Mouse (Mus musculus): Measurements from ENCODE around the gene Fntb.

The Fntb gene

GRCm38 (mm10) chr12:76886826-76887225 lies 121.4 kb downstream of the Fntb start:
- DNase-seq (ENCODE audit: low spot score in 2 of 2) = no peak

DNA sequence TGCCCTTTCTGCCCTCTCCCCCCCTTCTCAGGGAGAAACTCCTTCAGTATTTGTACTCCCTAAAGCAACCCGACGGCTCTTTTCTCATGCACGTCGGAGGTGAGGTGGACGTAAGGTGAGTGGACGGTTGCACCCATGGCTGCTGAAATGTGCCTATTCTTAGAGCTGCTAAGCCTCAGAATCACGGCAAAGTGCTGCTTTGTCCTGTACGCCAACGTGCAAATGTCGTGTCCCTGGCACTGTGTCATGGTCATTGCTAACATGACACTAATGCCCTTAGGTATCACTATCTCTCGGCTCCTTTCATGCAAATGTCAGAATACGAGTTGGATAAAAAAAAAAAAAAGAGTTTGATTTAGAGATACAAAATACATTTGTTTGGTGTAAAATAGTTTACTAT lies 122.6 kb downstream of the Fntb start:
- no peak for DNase-seq (ENCODE audit: low spot score in 2 of 2)

DNA sequence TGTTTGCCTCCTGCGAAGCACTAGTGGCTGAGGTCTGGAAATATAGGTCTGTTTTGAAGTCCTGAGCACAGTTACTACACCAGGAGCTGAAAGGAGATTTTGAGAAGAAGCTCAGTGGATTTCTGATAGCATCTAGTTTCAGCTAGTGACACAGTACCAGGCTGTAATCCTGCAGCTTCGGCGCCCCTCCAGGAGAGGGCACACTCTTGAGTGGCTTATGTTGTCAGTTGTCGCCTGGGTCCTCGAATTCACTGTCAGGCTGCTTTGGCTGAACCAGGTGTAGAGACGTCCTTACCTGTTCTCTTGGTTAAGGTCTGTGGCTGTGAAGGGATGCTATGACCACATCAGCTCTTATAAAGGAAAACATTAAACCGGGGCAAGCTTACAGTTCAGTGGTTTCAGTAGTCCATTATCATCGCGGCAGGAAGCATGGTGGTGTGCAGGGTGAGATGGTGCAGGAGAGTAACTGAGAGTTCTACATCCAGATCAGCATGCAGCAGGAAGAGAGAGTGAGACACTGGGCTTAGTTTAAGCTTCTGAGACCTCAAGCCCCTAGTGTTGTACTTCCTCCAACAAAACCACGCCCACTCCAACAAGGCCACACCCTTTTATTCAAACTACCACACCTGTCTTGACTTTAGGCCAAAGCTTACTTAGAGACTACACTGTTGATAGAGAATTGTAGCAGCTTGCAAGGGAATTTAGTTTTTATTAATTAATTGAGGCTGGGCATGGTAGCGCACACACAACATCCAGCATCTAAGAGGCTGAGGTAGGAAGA lies 124.2 kb downstream of the Fntb start:
- DNase-seq (ENCODE audit: low spot score in 2 of 2) = no peak

- DNase-seq (ENCODE audit: low spot score in 2 of 2) = no peak
Observed at GRCm38 (mm10) chr12:76891160-76891559, 125.8 kb downstream of the Fntb start.

DNA sequence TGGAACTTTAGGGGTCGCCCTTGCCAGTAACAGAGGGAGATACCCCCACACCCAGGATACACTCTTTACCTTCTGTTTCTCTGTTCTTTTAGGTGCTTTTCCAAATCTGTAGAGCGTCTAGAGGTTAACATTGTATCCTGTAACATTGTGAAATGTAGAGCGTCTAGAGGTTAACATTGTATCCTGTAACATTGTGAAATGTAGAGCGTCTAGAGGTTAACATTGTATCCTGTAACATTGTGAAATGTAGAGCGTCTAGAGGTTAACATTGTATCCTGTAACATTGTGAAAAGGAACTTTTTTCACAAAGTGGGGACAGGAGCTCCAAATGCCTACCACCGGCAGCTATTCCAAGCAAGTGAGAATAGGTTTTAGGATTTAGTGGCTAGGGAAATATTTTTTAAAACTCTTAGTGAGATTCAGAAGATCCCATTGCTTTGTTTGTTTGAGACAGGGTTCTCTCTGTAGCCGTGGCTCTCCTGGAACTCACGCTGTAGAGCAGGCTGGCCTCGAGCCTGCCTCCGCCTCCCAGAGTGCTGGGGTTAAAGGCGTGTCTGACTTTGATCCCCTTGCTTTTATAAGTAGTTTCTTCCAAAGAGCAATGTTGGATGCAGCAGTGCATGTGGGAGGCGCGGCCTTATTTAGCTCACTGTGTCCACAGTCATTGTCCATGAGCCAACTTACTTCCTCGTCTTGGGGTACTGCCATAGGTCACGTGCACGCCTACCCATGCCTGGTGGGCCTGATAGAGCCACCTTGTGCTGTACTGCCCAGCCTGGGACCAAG lies 127.7 kb downstream of the Fntb start:
- DNase-seq (ENCODE audit: low spot score in 2 of 2) = no peak

GRCm38 (mm10) chr12:76894792-76895559 lies 129.6 kb downstream of the Fntb start:
- DNase-seq (ENCODE audit: low spot score in 2 of 2) = no peak

- no peak for DNase-seq (ENCODE audit: low spot score in 2 of 2)
Observed at GRCm38 (mm10) chr12:76895777-76896176, 130.4 kb downstream of the Fntb start.

- DNase-seq (ENCODE audit: low spot score in 2 of 2) = no peak
Observed at GRCm38 (mm10) chr12:76896566-76896965, 131.2 kb downstream of the Fntb start.

GRCm38 (mm10) chr12:76897006-76897405 lies 131.6 kb downstream of the Fntb start:
- DNase-seq (ENCODE audit: low spot score in 2 of 2) = no peak

GRCm38 (mm10) chr12:76898141-76898540 lies 132.8 kb downstream of the Fntb start:
- DNase-seq (ENCODE audit: low spot score in 2 of 2) = no peak

DNA sequence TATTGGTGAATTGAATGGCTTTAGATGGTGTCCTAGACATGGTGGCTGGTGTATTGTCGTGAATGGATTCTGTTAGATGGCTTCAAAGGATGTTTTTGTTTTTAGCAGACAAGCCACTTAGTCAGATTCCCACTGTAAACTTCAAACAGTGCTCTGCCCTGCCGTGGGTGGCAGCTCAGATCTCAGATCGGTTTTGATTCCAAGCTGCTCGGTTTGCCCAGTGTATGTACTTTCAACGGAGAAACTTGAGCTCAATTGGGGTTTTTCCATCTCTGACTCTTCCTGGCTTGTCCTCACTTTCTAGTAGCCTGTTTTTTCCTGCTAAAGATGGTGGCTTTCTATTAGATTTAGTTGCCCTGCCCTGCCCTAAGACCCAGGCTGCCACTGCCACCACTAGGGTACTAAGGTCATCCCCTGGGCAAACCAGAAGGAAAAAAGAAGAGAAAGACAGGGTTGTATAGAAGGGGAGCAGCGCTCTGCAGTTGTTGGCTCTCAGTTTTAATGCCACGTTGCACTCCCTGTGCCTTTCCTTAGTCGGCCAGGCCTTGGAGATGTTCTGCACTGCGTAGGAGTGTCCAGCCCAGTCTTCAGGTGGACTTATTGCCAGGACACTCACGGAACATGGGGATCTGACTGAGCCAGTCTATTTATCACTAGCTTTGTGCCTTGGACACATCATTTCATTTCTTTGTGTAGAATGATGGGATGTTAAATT lies 134.0 kb downstream of the Fntb start:
- DNase-seq (ENCODE audit: low spot score in 2 of 2) = no peak

DNA sequence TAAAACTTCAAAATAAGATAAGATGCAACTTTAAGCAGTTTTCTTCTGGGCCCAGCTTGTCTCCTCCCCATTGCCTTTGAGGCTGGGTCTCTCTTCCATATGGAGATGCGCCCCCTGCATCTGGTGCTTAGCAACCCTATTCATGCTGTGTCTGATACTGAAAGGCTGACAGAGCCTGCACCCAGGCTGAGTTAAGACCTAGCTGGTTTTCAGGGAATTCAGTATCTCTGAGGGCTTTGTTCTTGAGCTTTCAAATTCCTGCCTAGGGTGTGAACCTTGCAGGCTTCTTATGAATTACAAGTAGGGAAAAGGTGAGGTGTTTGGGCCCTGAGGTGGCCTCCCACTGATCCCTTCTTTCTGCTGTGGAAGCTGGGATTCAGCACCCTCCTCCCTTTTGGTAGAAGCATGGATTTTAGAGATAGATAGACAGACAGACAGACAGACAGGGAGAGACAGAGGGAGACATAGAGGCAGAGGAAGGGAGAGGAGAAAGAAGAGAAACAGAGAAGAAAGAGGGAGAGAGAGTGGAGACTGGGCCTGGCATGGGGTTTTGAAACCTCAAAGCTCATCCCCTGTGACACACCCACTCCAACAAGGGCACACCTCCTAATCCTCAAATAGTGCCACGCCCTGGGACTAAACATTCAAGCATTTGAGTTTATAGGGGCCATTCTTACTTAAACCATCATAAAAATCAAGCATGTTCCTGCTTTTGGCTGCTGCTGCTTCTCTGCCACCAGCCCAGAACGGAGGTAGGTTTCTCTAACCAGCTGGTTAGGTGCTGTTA lies 136.3 kb downstream of the Fntb start:
- no peak for DNase-seq (ENCODE audit: low spot score in 2 of 2)

- DNase-seq (ENCODE audit: low spot score in 2 of 2) = no peak
Observed at GRCm38 (mm10) chr12:76906278-76906677, 140.9 kb downstream of the Fntb start.

DNA sequence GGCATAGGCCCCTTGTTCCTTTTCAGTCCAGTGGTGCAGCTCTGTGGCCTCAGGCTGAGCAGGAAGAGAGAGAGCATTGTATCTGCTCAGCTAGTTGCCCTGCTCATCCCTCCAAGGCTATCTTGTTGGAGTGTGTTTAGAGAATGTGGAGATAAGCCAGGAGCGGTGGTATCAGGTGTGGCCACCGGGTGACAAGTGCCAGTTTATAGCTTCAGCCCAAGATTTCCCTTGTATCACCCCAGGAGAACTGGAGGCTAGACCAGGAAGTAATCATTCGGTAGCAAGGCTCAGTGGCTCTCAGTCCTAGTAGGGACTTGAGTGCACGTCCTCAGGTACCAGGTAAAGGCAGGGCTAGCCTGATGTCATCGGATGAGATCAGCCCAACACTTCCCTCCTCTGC lies 143.8 kb downstream of the Fntb start:
- DNase-seq (ENCODE audit: low spot score in 2 of 2) = no peak

DNA sequence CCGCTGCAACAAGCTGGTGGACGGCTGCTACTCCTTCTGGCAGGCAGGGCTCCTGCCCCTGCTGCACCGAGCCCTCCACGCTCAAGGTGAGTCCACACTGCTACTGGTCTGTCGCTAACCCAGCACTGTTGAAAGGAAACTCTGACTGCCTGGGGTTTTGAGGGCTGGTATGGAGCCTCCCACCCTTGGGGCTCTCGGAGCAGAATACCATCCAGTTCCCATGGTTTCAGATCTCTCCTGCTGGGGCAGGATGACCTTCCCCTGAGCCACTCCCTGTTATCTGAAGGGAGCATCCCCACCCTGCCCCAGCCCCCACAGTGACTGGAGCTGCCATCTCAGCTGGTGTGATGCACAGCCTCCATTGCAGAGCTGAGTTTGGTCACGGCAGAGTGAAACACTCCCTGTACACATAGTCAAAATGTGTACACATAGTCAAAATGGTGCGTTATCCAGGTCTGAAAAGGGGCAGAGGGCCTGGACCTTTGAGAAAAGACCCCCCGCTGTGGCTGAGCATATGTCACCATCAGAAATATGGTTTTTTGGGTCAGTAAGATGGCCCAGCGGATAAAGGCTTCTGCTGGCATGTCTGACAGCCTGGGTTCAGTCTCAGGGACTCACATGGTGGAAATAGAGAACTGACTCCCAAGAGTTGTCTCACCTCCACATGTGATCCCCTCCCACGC lies 145.0 kb downstream of the Fntb start:
- no peak for DNase-seq (ENCODE audit: low spot score in 2 of 2)

GRCm38 (mm10) chr12:76911171-76911726 lies 145.9 kb downstream of the Fntb start:
- DNase-seq (ENCODE audit: low spot score in 2 of 2) = no peak

DNA sequence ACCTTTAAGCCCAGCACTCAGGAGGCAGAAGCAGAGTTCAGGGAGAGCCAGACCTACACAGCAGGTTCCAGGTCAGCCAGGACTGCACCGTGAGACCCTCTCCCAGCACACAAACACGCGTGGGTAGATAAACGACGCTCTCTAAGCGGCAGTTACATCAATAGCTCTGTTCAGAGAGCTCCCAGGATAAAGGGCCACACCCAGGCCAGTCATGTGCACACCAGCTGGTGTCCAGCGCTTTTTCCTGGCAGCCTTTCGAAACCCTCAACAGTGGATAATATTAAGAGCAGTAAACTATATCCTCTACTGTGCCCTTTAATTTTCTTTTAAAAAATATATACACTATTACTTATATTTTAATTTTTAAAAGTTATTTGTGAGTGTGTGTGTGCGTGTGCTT lies 146.8 kb downstream of the Fntb start:
- DNase-seq (ENCODE audit: low spot score in 2 of 2) = no peak

- DNase-seq (ENCODE audit: low spot score in 2 of 2) = no peak
Observed at GRCm38 (mm10) chr12:76916163-76916562, 150.8 kb downstream of the Fntb start.

DNA sequence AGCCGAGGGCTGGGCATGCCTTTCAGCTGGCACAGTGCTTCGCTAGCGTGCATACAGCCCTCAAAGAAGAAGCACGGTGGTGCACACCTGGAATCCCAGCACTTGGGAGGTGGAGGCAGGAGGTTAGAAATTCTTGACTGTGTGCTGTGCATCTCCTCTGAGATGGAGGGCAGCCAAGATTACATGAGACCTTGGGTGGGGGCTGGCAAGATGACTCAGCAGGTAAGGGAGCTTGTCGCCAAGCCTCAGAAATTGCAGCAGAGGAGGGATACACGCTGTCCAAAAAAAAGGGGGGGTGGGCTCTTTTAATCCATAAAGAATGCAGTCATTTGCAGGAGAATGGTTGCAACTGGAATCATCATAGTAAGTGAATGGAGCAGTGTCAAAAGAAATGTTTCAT lies 152.7 kb downstream of the Fntb start:
- no peak for DNase-seq (ENCODE audit: low spot score in 2 of 2)

- no peak for DNase-seq (ENCODE audit: low spot score in 2 of 2)
Observed at GRCm38 (mm10) chr12:76918855-76919254, 153.5 kb downstream of the Fntb start.
